Mouse (Mus musculus) megakaryocyte, embryonic 14.5 days (primary cell): ENCODE measurements around the gene Cdh6.

Experiments
- FLI1 ChIP-seq: IDR thresholded peaks from 2 replicates; pipeline ENCODE4 v1.6.1; 2012; ENCODE audit warnings: low read length, inconsistent platforms, mixed read lengths
- GATA1 ChIP-seq: IDR thresholded peaks from 3 replicates; pipeline ENCODE4 v1.6.1; 2012; ENCODE audit warnings: mixed read lengths, low read length, inconsistent platforms, borderline replicate concordance

DNA sequence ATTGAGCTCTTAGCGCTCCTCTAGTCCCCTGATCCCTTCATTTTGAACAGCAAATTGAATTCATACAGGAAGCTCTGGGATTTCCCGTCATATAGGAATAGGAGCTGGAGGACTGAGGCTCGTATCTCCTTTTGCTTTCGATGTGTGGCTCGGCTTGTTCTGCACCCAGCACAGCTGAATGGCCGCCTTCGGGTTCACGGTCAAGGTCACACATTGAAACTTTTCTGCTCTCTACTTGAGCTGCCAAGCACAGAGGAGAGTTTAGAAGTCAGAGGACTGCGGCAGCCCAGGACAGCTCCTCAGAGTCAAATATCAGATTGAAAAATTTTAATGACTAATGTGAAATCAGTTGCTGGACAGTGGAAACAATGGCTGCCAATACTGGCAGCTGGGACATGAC lies 88.7 kb downstream of the Cdh6 start:
- TF ChIP-seq GATA1 (no peak), FLI1 (no peak)
